Mouse (Mus musculus) hindbrain, embryonic 14.5 days (tissue): Measurements from ENCODE around the gene AC192777.2. TPM values are rescaled to one million over a fixed set of nuclear protein-coding genes. Genes with fewer than 3 reads are reported as not detected.
"Not testable (repeated sequence)": the region's sequence is repeated elsewhere in the genome, so short reads cannot be mapped to it uniquely, and the experiment has no call there.

Source experiments
- ATAC-seq: fragments of 200-750 bp; cut with Nextera tagmentation; 2 replicates; pipeline ENCODE4 v1.8.0; 2017; ENCODE audit warnings: moderate number of reproducible peaks, mild to moderate bottlenecking, moderate TSS enrichment, moderate library complexity; ENCODE audit not compliant: low FRiP score
- DNase-seq: peaks from one replicate; pipeline ENCODE4 v3.0.0-alpha.2; 2015; ENCODE audit warnings: low spot score
- H3K27ac ChIP-seq: fragments of 300-500 bp; sonication (generic); 2 replicates; pipeline ENCODE4 v1.5.1; 2014; ENCODE audit warnings: mild to moderate bottlenecking, moderate library complexity
- H3K27me3 ChIP-seq: fragments of 300-500 bp; sonication (generic); 2 replicates; pipeline ENCODE4 v1.6.1; 2014; ENCODE audit warnings: mild to moderate bottlenecking, low read length, mixed read lengths; ENCODE audit not compliant: control insufficient read depth, insufficient read depth
- H3K36me3 ChIP-seq: fragments of 300-500 bp; sonication (generic); replicated peaks from 2 replicates; pipeline ENCODE4 v1.6.1; 2014; ENCODE audit not compliant: control insufficient read depth, insufficient read depth
- H3K4me1 ChIP-seq: fragments of 300-500 bp; sonication (generic); replicated peaks from 2 replicates; pipeline ENCODE4 v1.6.1; 2014; ENCODE audit warnings: antibody characterized with exemption, low read length, mixed read lengths; ENCODE audit not compliant: control insufficient read depth, insufficient read depth
- H3K4me2 ChIP-seq: fragments of 300-500 bp; sonication (generic); replicated peaks from 2 replicates; pipeline ENCODE4 v1.6.1; 2014; ENCODE audit warnings: mild to moderate bottlenecking, moderate library complexity
- H3K4me3 ChIP-seq: fragments of 300-500 bp; sonication (generic); replicated peaks from 2 replicates; pipeline ENCODE4 v1.5.1; 2014; ENCODE audit warnings: mild to moderate bottlenecking, low read length
- H3K9ac ChIP-seq: fragments of 300-500 bp; sonication (generic); 2 replicates; pipeline ENCODE4 v1.6.1; 2014
- H3K9me3 ChIP-seq: fragments of 300-500 bp; sonication (generic); 2 replicates; pipeline ENCODE4 v1.6.1; 2016; ENCODE audit warnings: low read length; ENCODE audit not compliant: control insufficient read depth
- WGBS: fragments of 180-500 bp; shearing (Covaris S2); extraction: QIAGEN DNeasy Blood & Tissue Kit; methylation state at CpG from one replicate; pipeline ENCODE4 v1.1.7; 2014; 5-methylcytosine and 5-hydroxymethylcytosine counted together
- microRNA-seq: library from miRNA; unstranded; fragments of <30 nt; microRNA quantifications from one replicate; pipeline ENCODE4, GENCODE M21; 2016
- polyA plus RNA-seq: library from polyadenylated mRNA; unstranded; fragments of >200 nt; fragmentation: Nextera tagmentation; extraction: Ambion mirVana; gene quantifications from 2 replicates; pipeline ENCODE4 v1.2.1, GENCODE M21; 2014

The AC192777.2 gene
- not detected in 2 replicates for polyA plus RNA-seq

- WGBS = 91% methylated on average over 1 of the region's 1 CpGs
- H3K36me3 ChIP-seq, H3K4me3 ChIP-seq, H3K27me3 ChIP-seq, H3K9ac ChIP-seq, DNase-seq, ATAC-seq, H3K9me3 ChIP-seq, H3K4me1 ChIP-seq, H3K4me2 ChIP-seq, H3K27ac ChIP-seq: not testable (repeated sequence)
Measured at GRCm38 (mm10) chr17:40095150-40095549, at the start of gene AC192777.2. AC192777.2 (plus strand) TSS chr17:40095450.

GRCm38 (mm10) chr17:40116172-40116571 lies 20.9 kb downstream of the AC192777.2 start:
- ATAC-seq, H3K9ac ChIP-seq: not testable (repeated sequence)

GRCm38 (mm10) chr17:40116877-40117276 lies 21.6 kb downstream of the AC192777.2 start:
- ATAC-seq, H3K9me3 ChIP-seq, H3K4me1 ChIP-seq, DNase-seq, H3K27ac ChIP-seq, H3K4me3 ChIP-seq, H3K36me3 ChIP-seq, H3K9ac ChIP-seq, H3K27me3 ChIP-seq, H3K4me2 ChIP-seq: not testable (repeated sequence)
- WGBS = 62% methylated on average over 4 of the region's 4 CpGs

More at GRCm38 (mm10) chr17:40116172-40116571, 20.9 kb downstream of the AC192777.2 start:
- not testable (repeated sequence) for H3K4me2 ChIP-seq, H3K9me3 ChIP-seq, H3K27ac ChIP-seq, H3K4me1 ChIP-seq, H3K27me3 ChIP-seq, H3K36me3 ChIP-seq, DNase-seq, H3K4me3 ChIP-seq
- 90% methylated on average over 6 of the region's 6 CpGs for WGBS

Small RNA genes lying within 50 kb of the gene (microRNA-seq; reads per million reads assigned to microRNA genes)
- not detected for gene Gm26376

Other genes with a start within 250 kb of the AC192777.2 start
- not detected in 2 replicates for gene Esp38, start 144.9 kb upstream of the AC192777.2 start, polyA plus RNA-seq
- gene Pgk2, start 113.2 kb downstream of the AC192777.2 start, polyA plus RNA-seq = not detected in 2 replicates
- gene Crisp3, start 146.8 kb downstream of the AC192777.2 start, polyA plus RNA-seq = not detected in 2 replicates
- not detected in 2 replicates for gene Crisp1, start 223.8 kb downstream of the AC192777.2 start, polyA plus RNA-seq